Mouse (Mus musculus) heart, adult 8-10 months (tissue): ENCODE measurements around the gene Dcxr. TPM values are rescaled to one million over a fixed set of nuclear protein-coding genes. Genes with fewer than 3 reads are reported as not detected.
"Not testable (repeated sequence)": the region's sequence is repeated elsewhere in the genome, so short reads cannot be mapped to it uniquely, and the experiment has no call there.

Experiments used
- DNase-seq: peaks from one replicate; pipeline ENCODE4 v3.0.0; 2022; ENCODE audit warnings: low spot score
- total RNA-seq, 4 experiments: library from RNA; stranded (reverse); gene quantifications; 2 replicates each; pipeline ENCODE4 v1.2.4; 2022

Gene Dcxr
- total RNA-seq, 4 experiments from 2014 or later: 12.6 to 20.8 (median 16.1) TPM

DNA sequence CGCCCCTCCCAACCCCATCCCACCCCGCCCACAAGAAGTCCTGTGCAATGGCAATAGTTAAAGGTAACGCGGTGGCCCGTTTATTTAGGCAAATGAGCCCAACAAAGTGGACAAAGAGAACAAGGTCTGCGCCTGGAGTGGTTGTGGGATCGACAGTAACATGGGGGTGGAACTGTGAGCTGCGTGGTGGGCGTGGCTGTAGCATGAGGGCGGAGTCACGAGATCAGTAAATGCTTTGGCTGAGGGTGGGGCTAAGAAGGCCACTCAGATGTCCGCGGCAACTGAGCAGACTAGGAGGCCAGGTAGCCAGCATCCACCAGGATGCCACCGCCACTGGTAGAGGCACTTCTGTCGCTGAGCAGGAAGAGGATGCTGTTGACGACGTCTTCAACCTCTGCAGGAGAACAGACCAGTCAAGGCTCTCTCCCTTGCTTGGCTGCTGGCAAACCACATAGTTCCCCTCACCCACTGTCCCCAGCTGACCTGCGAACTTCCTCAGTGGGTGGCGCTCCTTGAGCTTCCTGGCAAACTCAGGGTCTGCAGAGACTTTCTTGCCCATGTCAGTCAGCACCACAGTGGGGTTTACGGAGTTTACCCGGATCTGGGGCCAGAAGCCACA, 2.5 kb upstream of the Dcxr start:
- not testable (repeated sequence) for DNase-seq

DNA sequence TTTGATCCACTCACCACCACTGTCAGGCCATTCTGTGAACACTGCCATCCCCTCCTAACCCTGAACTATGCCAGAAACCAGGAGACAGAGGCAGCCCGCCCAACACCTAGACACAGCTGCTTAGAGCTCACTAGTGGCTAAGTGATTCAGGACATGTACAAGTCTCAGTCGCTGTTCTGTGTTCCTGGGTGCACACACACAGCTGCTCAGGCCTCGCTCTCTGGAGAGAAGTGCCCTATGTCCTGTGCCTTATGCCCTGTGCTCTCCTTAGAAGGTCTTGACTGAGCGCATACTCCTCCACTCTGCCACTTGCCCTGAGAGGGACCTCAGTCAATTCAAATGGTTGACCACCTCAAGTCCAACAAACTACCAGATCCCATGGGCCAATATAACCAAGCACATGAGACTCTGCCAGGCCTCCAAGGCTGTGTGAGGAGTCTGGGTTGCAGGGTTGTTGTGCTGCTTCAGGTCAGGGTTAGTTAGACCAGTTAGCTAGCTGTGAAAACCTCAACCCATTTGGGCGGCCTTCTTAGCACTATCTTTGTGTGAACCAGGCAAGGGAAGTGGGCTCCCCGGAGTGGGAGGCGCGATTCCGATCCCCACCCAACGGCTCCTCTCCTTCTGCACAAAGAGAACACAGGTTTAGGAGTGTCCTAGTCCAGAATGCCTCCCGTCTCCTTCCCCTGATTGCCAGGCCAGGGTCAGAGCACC, 1.6 kb upstream of the Dcxr start:
- DNase-seq: no peak

DNA sequence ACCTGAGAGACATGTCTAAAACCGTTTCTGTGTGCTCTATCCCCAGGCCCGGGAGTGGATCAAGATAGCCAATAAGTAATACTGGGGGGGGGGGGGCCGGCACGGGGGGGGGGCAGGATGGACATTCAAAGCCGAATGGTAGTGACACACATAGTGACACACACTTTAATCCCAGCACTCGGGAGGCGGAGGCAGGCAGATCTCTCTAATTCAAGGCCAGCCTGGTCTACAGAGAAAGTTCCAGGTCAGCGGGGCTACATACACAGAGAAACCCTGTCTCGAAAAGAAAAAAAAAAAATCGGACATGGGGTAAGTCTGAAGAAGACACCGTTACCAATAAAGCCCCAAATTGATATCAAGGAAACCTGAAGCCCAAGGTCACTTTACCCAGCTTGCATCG, 483 bp upstream of the Dcxr start:
- no peak for DNase-seq

DNA sequence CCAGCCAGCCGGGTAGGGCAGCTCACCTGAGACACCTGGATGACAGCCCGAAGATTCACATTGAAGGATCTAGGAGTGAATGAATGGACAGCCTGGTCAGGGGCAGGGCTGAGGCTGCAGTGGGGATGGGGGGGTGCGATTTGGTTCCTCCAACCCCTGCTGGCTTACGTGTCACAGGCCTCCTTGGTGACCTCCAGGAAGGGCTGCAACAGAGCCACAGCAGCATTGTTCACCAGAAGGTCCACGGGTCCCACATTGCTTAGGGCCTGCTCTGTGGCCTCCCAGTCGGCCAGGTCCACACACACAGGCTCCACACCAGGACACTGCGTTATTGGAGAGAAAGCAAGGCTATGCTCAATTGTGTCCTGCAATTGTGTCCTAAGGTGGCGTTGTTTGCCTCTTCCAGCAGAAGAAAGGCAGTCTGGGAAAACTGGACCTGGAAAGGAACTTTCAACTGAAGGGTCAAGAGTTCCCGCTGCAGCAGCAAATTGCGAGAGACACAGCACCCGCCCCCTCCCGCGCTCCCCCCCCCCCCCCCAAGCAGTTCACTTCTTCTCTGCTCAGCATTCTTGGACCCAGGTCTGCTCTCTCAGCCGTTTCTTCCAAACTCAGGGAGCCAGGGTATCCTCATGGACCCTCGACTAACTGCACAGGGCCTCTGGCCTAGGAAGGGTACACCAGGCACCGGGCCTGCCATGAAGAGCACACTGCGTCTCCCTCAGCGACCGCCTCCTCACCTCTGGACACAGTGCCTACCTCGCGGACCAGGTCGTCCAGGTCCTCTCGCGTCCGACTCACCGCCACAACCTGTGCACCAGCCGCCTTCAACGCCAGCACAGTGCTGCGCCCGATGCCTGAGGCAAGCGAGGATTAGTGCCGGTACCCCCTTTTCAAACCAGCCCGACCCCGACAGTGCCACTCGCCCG, 575 bp downstream of the Dcxr start:
- no peak for DNase-seq

DNA sequence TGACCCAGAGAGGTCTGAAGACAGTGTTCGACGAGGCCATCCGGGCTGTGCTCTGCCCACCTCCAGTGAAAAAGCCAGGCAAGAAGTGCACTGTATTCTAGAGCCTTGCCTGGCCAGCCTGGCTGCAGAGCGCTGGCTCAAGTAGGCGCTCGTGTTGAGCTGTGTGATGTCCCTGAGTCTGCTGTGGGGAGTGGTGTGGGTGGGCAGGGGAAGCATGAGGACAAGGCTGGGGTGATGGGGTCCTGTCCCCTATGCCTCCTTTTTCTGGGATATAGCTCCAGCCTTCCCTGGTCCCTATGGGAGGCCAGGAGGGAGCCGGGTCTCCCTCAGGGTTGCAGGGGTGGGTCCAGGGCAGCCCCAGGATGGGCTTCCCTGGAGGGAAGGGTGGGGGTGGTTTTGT, 3.6 kb downstream of the Dcxr start:
- no peak for DNase-seq

DNA sequence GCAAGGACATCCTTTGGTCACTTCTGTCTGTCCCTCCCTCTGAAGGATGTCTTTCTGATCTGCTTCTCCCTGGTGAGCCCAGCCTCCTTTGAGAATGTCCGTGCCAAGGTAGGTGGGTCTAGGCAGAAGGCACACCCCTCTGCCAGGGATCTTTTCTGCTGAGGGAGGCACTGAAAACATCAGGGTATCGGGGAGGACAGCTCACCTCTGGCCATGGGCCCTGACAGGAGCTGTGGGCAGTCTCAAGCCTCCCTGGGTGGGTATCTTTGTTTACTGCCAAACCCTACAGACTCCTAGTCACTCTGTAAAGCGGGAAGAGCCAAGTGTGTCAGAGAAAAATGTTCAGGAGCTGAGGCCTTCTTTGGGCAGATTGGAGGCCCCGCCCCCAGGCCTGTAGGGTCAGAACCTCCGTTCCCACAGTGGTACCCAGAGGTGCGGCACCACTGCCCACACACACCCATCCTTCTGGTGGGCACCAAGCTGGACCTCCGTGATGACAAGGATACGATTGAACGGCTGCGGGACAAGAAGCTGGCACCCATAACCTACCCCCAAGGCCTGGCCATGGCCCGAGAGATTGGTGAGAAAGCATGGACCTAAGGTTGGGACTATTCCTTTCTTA, 4.2 kb downstream of the Dcxr start:
- no peak for DNase-seq

DNA sequence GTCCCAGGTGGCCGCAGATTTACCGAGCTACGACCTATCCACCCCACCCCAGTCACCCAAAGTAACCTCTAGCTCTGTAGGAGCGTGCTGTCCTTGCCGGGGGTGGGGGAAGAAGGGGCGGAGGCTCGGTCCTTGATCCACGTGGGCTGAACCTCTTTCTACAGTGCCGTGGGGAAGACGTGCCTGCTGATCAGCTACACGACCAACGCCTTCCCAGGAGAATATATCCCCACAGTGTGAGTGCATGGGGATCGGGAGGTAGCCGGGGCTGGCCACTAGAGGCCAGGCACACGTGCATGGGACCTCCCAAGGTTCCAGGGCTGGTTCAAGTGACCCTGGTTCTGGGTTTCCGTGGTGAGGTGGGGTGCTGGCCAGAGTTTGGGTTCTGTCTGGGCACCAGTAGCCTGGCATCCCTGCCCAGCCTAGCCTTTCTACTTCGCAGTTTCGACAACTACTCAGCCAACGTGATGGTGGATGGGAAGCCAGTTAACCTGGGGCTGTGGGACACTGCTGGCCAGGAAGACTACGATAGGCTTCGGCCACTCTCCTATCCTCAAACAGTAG, 4.9 kb downstream of the Dcxr start:
- no peak for DNase-seq

DNA sequence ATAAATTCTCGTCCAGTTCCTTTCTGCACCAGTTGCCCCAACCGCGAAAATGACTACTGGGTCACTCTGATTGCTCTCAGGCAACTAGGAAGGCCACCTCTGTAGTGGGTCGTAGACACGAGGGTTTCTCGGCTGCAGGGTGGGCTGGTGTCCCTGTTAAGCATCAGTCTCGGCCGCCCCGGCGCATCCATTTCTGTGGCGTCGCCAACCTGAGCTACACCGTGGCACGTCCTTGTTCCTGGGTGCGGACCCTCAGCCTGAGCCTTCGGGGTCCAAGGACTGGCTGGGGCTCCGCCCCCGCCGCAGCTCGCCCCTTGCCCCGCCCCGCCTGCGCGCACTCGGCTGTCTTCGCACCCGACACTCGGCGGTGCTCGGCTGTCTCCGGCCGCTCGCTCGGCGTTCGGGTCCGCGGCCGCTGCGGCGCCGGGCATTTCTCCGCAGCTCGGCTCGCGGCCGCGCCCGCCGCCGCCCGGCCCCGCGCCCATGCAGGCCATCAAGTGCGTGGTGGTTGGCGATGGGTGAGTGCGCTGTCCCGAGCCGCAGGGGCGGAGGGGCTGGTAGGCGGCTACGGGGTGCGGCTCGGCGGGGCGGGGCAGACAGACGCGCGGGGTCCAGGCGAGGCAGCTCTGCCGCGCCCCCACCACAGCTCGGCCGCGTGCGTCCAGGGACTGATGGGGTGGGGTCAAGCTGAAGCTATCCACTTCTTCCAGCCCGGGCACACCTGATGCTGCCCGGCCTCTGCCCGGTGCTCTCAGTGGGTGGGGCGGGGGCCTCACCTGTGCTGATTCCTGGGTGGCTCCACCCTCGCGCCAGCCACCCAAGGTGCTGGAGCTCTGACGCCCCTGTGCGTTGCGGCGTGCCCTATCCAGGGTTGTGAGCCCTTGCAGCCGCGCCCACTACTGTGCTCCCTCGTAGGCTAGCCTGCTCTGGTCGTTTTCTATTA, 5.7 kb downstream of the Dcxr start, which contains the start of gene Rac3:
Gene Rac3 (plus strand): TSS at position 347 of the 943 bp plus-strand sequence.
- DNase-seq: no peak

DNA sequence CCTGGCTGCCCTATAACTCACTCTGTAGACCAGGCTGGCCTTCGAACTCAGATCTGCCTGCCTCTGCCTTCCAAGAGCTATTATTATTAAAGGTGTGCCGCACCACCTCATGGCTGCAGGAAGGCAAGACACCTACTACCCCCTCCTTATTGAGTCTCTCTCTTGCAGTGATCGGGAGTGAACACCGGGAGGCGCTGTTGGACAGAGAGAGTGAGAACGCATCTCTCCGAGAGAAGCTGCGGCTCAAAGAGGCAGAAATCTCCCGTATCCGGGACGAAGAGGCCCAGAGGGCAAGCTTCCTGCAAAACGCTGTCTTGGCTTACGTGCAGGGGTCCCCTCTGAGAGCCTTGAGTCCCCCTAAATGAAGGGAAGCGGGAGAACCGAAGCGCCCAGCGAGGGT, 6.6 kb downstream of the Dcxr start:
- DNase-seq: peak; percentile 87

DNA sequence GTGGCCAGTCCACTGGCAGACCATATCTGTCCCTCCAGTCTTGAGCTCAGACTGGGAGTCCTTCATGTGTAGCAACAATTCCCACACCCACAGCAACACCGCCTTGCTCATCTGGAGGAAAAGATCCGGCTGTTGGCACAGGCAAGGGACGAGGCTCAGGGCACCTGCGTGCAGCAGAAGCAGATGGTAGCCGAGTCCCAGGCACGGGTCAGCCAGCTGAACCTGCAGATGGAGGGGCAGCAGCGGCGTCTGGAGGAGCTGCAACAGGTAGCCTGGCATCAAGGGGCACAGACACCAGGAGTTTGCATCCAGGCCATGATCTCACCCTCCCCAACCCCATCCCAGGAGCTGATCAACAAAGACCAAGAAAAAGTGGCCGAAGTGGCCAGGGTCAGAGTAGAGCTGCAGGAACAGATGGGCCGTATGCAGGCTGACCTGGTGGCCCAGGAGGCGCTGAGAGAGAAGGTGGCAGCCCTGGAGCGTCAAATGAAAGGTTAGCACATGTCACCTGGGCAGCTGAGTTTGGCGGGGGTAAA, 7.2 kb downstream of the Dcxr start:
- DNase-seq: no peak

DNA sequence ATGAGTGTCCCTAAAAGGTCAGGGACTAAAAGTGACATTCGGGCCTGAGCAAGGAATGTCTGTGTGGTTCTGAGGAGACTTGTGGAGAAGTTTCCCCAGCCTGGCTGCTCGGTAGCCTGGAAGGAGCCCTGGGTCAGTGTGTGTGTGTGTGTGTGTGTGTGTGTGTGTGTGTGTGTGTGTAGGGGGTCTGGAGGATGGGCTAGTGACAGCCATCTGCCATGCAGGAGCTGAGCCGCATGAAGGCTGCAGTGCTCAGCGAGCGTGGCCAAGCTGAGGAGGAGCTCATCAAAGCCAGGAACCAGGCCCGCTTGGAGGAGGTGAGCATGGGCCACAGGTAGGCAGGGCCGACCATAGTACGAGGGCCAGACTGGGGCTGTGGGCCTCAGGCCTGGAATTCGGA, 7.8 kb downstream of the Dcxr start:
- no peak for DNase-seq

DNA sequence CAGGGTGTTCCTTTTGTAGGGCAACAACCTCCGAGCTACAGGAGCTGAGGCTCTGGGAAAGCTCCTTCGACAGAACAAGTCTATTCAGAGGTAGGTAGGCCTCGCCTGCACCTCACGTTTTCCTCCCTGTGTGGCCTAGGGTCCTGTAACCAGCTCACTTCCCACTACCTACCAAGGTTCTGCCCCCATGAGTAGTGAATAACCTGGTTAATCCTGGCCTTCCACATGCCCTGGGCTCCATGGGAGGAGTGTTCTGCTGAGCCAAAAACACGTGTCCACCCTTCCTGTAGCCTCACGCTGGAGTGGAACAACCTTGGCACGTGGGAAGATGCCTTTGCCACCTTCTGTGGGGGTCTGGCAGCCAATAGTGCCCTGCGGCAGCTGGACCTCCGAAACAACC, 11.9 kb downstream of the Dcxr start:
- DNase-seq: no peak

DNA sequence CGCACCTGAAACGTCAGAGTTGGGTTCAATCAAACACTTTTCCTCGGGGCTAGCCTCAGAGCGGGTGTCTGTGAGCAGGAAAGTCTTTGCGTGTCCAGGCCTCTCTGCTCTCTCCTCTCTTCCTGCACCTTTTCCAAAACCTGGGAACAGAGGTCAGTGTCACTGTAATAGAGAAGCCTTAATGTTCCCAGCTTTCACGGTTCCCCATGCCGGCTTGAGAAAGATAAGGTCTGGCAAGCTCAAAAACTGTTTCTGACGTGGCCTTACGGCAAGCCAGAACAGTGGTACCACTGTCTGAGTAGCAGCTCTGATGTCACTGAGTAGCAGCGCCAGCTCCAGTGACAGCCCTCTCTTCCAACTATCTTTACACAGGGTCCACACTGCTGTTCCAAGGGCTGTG, 12.5 kb downstream of the Dcxr start:
- DNase-seq: no peak

DNA sequence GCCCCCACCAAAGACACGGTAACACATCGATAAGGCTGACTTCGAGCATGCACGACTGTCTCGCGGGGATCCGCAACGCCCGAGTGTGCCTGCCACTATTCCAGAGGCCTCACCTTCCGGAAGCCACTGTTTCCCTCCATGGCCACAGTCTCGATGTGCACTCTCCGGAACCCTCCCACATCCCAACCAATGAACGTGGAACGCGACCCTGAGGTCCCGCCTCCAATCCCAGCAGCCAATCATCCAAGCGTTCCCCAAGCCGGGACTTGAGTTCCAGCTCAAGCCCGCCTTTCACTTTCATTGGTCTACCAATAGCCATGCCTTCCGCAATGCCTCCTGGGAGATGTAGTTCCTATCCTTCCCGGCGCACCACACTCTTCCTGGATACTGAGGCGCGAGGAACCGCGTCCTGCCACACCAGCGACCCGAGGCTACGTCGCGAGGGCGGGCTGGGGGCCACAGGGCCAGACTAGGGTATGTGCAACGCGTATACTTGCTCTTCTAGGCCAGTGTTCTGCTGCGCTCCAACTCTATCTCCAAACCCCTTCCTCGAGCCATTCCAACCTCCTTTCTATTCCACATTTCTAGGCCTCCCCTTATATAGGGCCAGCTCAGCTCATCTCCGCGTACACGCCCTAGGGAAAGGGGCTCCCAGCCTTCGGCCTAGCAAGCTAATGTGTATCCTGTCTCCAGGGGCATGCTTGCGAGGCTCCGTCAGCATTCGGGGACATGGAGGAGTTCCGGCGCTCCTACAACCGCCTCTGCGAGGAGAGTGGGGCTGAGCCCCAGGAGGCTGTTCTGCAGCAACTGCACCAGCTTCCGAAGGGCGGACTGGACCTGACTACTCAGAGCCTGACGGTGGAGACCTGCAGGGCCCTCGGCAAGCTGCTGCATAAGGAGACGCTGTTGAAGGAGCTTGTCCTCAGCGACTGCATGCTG, 13.2 kb downstream of the Dcxr start, which contains the start of the genes Cenpx and Lrrc45:
Gene Cenpx (minus strand): TSS at position 159 of the 939 bp plus-strand sequence.
Gene Lrrc45 (plus strand): TSS at position 346 of the 939 bp plus-strand sequence.
- peak; percentile 98 for DNase-seq

DNA sequence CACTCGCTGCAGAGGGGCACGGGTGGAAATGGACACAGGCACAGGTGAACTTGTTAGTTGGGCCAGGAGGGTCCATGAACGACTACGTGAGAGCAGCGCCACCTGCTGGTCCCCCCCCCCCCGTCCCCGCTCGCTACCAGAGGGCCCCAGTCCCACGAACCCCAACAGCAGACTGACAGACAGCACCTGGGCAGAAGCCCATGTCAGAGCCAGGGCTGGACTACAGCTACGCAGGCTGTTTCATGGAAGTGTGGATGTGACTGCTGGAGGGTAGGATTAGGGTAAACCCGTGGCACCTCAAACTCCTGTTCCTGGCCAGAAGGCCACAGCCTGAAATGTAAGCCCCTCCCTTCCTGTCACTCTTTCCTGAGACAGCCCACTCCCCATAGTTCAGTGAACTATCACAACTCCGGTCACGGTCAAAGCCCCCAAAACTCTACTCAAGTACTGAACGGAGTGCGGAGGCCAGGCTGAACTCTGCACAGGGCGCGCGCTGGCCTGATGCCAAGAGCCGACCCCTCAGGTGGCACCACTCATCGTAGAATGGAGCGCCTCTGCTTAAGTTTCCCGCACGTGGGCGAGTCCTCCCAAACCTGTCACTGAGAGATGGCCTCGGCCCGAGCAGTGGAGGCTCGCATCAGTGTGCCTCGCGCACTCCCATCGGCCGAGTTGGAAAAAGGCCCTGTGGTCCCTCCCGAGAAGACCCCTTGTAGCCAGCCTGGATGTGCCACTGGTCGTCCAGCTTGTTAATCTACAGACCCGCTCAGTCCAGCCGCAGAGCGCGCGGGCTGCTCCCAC, 14.1 kb downstream of the Dcxr start:
- DNase-seq: peak; percentile 35

DNA sequence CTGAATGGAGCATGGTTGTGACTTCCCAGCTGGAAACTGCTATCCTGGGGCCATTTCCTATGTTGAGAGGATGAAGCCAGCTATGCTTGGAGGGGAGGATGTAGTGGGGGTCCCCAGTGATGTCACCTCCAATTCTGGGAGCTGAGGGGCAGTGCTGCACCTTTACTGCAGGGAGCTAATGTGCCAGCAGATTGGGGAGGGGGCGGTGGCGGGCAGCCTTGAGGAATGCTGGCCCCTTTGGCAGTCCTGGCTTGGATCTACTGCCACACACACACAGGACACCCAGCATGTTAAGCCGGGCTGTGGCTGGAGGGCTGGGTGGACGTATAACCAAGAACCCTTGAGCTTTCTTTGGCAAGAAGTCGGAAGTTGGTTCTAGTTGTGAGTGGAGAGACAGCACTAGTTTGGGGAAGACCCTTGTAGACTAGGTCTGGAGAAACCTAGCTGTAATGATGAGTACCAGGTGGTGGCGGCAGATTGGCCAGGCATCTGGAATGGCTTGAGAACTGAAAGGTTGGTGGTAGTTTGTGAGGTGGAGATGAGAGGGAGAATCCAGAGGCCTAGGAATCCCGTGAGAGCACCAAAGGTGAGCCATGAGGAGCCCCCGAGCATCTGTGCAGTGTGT, 15.0 kb downstream of the Dcxr start:
- no peak for DNase-seq

DNA sequence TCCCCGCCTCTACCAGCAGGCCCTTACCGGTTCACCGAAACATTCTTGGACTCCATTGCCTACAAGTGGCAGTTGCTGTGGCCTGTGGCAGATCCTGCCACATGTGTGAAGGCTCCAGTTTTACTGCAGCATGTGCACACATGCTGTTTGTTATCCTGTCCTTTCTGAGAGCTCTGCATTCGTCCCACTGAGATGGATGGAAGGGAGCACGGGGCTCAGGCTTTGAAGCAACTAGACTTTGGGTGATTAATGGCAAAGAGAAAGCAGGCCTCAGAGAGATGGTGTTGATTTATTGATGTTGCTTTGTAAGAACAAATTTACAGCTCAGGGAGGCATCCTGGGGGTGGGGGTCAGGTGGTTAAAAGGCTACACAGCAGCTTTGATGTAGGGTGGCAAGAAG, 16.4 kb downstream of the Dcxr start:
- no peak for DNase-seq

DNA sequence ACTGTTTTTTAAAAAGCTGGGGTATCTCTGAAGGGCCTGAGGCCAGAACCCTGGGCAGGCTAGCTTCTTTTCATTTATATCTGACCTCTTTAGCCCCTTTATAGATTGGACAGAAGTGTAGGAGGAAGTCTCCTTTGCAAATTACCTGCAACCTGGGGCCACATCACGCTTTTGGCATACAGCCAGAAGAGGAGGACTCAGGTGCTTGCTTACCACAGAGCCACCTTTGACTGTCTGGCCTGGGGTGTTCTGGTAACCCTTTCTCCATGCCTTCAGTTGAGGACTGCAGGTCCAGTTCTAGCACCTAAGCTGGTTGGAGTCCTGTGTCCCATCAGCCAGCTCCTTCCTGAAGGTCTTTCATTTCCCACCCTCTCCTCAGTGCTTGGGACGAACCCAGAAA, 17.5 kb downstream of the Dcxr start:
- DNase-seq: no peak
